Mouse (Mus musculus): ENCODE measurements at regions not wholly inside any gene's neighbourhood (a gene's known extent, or its start where the extent isn't known, plus 50 kb on each side); places are given as distances from the start of the nearest gene placed in this dataset.

- H3K9ac ChIP-seq (replicated peaks; ENCODE audit: low read length): no peak overlapping the region
- H3K9me3 ChIP-seq (ENCODE audit: control insufficient read depth, low read length): no peaks in the 10 kb centered on the region
- ATAC-seq (ENCODE audit: low FRiP score, low TSS enrichment): no peak
- no peak for DNase-seq
- H3K4me2 ChIP-seq (ENCODE audit: low read length): no peak overlapping the region
- no peaks in the 10 kb centered on the region for H3K36me3 ChIP-seq (ENCODE audit: control insufficient read depth, insufficient read depth, low read length)
- H3K4me1 ChIP-seq (ENCODE audit: control insufficient read depth, insufficient read depth, low read length): no peaks in the 10 kb centered on the region
- H3K27me3 ChIP-seq (ENCODE audit: control insufficient read depth, insufficient read depth, low read length): no peaks in the 10 kb centered on the region
- no peak overlapping the region for H3K4me3 ChIP-seq (replicated peaks; ENCODE audit: low read depth, low read length)
- no peak overlapping the region for H3K27ac ChIP-seq (replicated peaks; ENCODE audit: low read depth, low read length)
- WGBS: 92% methylated on average over 10 of the region's 10 CpGs
These were observed 181.3 kb downstream of the Cand1 start for GRCm38 (mm10) chr10:119058493-119059020.

GRCm38 (mm10) chr10:119055199-119055785 lies 184.6 kb downstream of the Cand1 start:
- H3K4me1 ChIP-seq (ENCODE audit: control insufficient read depth, insufficient read depth, low read length): no peaks in the 10 kb centered on the region
- DNase-seq (peak; percentile 72), ATAC-seq (ENCODE audit: low FRiP score, low TSS enrichment) (no peak)
- no peaks in the 10 kb centered on the region for H3K27me3 ChIP-seq (ENCODE audit: control insufficient read depth, insufficient read depth, low read length)
- 75% methylated on average over 13 of the region's 13 CpGs for WGBS
- H3K27ac ChIP-seq (replicated peaks; ENCODE audit: low read depth, low read length): no peak overlapping the region
- no peak overlapping the region for H3K4me3 ChIP-seq (replicated peaks; ENCODE audit: low read depth, low read length)
- H3K36me3 ChIP-seq (ENCODE audit: control insufficient read depth, insufficient read depth, low read length): no peaks in the 10 kb centered on the region
- H3K9me3 ChIP-seq (ENCODE audit: control insufficient read depth, low read length): no peaks in the 10 kb centered on the region
- no peak overlapping the region for H3K4me2 ChIP-seq (ENCODE audit: low read length)
- no peak overlapping the region for H3K9ac ChIP-seq (replicated peaks; ENCODE audit: low read length)

- no peak overlapping the region for H3K9ac ChIP-seq (replicated peaks; ENCODE audit: low read length)
- H3K9me3 ChIP-seq (ENCODE audit: control insufficient read depth, low read length): no peaks in the 10 kb centered on the region
- no peaks in the 10 kb centered on the region for H3K4me1 ChIP-seq (ENCODE audit: control insufficient read depth, insufficient read depth, low read length)
- WGBS: 91% methylated on average over 22 of the region's 22 CpGs
- ATAC-seq (ENCODE audit: low FRiP score, low TSS enrichment) (no peak), DNase-seq (no peak)
- no peak overlapping the region for H3K4me2 ChIP-seq (ENCODE audit: low read length)
- H3K27ac ChIP-seq (replicated peaks; ENCODE audit: low read depth, low read length): no peak overlapping the region
- no peak overlapping the region for H3K4me3 ChIP-seq (replicated peaks; ENCODE audit: low read depth, low read length)
- no peaks in the 10 kb centered on the region for H3K27me3 ChIP-seq (ENCODE audit: control insufficient read depth, insufficient read depth, low read length)
- H3K36me3 ChIP-seq (ENCODE audit: control insufficient read depth, insufficient read depth, low read length): no peaks in the 10 kb centered on the region
These were observed 184.5 kb upstream of the Dyrk2 start for GRCm38 (mm10) chr10:119054191-119055175.

GRCm38 (mm10) chr10:119052441-119053041 lies 182.5 kb upstream of the Dyrk2 start:
- DNase-seq (no peak), ATAC-seq (ENCODE audit: low FRiP score, low TSS enrichment) (no peak)
- Histone ChIP-seq H3K9me3 (ENCODE audit: control insufficient read depth, low read length) (no peaks in the 10 kb centered on the region), H3K4me3 (replicated peaks; ENCODE audit: low read depth, low read length) (no peak overlapping the region), H3K9ac (replicated peaks; ENCODE audit: low read length) (no peak overlapping the region), H3K27ac (replicated peaks; ENCODE audit: low read depth, low read length) (no peak overlapping the region), H3K4me2 (ENCODE audit: low read length) (no peak overlapping the region), H3K27me3 (ENCODE audit: control insufficient read depth, insufficient read depth, low read length) (no peaks in the 10 kb centered on the region), H3K36me3 (ENCODE audit: control insufficient read depth, insufficient read depth, low read length) (no peaks in the 10 kb centered on the region), H3K4me1 (ENCODE audit: control insufficient read depth, insufficient read depth, low read length) (no peaks in the 10 kb centered on the region)
- WGBS: 78% methylated on average over 1 of the region's 1 CpGs

GRCm38 (mm10) chr10:119051598-119051997 lies 181.6 kb upstream of the Dyrk2 start:
- Histone ChIP-seq H3K4me3 (replicated peaks; ENCODE audit: low read depth, low read length) (no peak overlapping the region), H3K36me3 (ENCODE audit: control insufficient read depth, insufficient read depth, low read length) (no peaks in the 10 kb centered on the region), H3K9me3 (ENCODE audit: control insufficient read depth, low read length) (no peaks in the 10 kb centered on the region), H3K27me3 (ENCODE audit: control insufficient read depth, insufficient read depth, low read length) (no peaks in the 10 kb centered on the region), H3K9ac (replicated peaks; ENCODE audit: low read length) (no peak overlapping the region), H3K27ac (replicated peaks; ENCODE audit: low read depth, low read length) (no peak overlapping the region), H3K4me2 (ENCODE audit: low read length) (no peak overlapping the region), H3K4me1 (ENCODE audit: control insufficient read depth, insufficient read depth, low read length) (no peaks in the 10 kb centered on the region)
- no peak for ATAC-seq (ENCODE audit: low FRiP score, low TSS enrichment)
- WGBS: 42% methylated on average over 2 of the region's 2 CpGs
- DNase-seq: no peak

- ATAC-seq (ENCODE audit: low FRiP score, low TSS enrichment): no peak
- Histone ChIP-seq H3K4me1 (ENCODE audit: control insufficient read depth, insufficient read depth, low read length) (no peaks in the 10 kb centered on the region), H3K36me3 (ENCODE audit: control insufficient read depth, insufficient read depth, low read length) (no peaks in the 10 kb centered on the region), H3K4me2 (ENCODE audit: low read length) (no peak overlapping the region), H3K9ac (replicated peaks; ENCODE audit: low read length) (no peak overlapping the region), H3K4me3 (replicated peaks; ENCODE audit: low read depth, low read length) (no peak overlapping the region), H3K9me3 (ENCODE audit: control insufficient read depth, low read length) (no peaks in the 10 kb centered on the region), H3K27ac (replicated peaks; ENCODE audit: low read depth, low read length) (no peak overlapping the region), H3K27me3 (ENCODE audit: control insufficient read depth, insufficient read depth, low read length) (no peaks in the 10 kb centered on the region)
- WGBS: 89% methylated on average over 18 of the region's 18 CpGs
- no peak for DNase-seq
These were observed 180.1 kb upstream of the Dyrk2 start for GRCm38 (mm10) chr10:119050017-119050685.

GRCm38 (mm10) chr10:119048643-119049420 lies 178.8 kb upstream of the Dyrk2 start:
- Histone ChIP-seq H3K9ac (replicated peaks; ENCODE audit: low read length) (no peak overlapping the region), H3K4me2 (ENCODE audit: low read length) (no peak overlapping the region), H3K36me3 (ENCODE audit: control insufficient read depth, insufficient read depth, low read length) (no peaks in the 10 kb centered on the region), H3K4me3 (replicated peaks; ENCODE audit: low read depth, low read length) (no peak overlapping the region), H3K27ac (replicated peaks; ENCODE audit: low read depth, low read length) (no peak overlapping the region), H3K27me3 (ENCODE audit: control insufficient read depth, insufficient read depth, low read length) (no peaks in the 10 kb centered on the region), H3K4me1 (ENCODE audit: control insufficient read depth, insufficient read depth, low read length) (no peaks in the 10 kb centered on the region), H3K9me3 (ENCODE audit: control insufficient read depth, low read length) (no peaks in the 10 kb centered on the region)
- 93% methylated on average over 6 of the region's 6 CpGs for WGBS
- no peak for ATAC-seq (ENCODE audit: low FRiP score, low TSS enrichment)
- no peak for DNase-seq

GRCm38 (mm10) chr10:119045059-119045458 lies 175.1 kb upstream of the Dyrk2 start:
- WGBS: 92% methylated on average over 13 of the region's 13 CpGs
- Histone ChIP-seq H3K4me3 (replicated peaks; ENCODE audit: low read depth, low read length) (no peak overlapping the region), H3K36me3 (ENCODE audit: control insufficient read depth, insufficient read depth, low read length) (no peaks in the 10 kb centered on the region), H3K4me2 (ENCODE audit: low read length) (no peak overlapping the region), H3K27ac (replicated peaks; ENCODE audit: low read depth, low read length) (no peak overlapping the region), H3K4me1 (ENCODE audit: control insufficient read depth, insufficient read depth, low read length) (no peaks in the 10 kb centered on the region), H3K9me3 (ENCODE audit: control insufficient read depth, low read length) (no peaks in the 10 kb centered on the region), H3K9ac (replicated peaks; ENCODE audit: low read length) (no peak overlapping the region), H3K27me3 (ENCODE audit: control insufficient read depth, insufficient read depth, low read length) (no peaks in the 10 kb centered on the region)
- ATAC-seq (ENCODE audit: low FRiP score, low TSS enrichment) (no peak), DNase-seq (no peak)

Data from midbrain, embryonic 14.5 days (tissue).